Mouse (Mus musculus): ENCODE measurements around the gene Spata20. TPM values are rescaled to one million over a fixed set of nuclear protein-coding genes. Genes with fewer than 3 reads are reported as not detected.

The Spata20 gene
- polyA plus RNA-seq, 1 experiment from 2014 or later, result 0.08 TPM

DNA sequence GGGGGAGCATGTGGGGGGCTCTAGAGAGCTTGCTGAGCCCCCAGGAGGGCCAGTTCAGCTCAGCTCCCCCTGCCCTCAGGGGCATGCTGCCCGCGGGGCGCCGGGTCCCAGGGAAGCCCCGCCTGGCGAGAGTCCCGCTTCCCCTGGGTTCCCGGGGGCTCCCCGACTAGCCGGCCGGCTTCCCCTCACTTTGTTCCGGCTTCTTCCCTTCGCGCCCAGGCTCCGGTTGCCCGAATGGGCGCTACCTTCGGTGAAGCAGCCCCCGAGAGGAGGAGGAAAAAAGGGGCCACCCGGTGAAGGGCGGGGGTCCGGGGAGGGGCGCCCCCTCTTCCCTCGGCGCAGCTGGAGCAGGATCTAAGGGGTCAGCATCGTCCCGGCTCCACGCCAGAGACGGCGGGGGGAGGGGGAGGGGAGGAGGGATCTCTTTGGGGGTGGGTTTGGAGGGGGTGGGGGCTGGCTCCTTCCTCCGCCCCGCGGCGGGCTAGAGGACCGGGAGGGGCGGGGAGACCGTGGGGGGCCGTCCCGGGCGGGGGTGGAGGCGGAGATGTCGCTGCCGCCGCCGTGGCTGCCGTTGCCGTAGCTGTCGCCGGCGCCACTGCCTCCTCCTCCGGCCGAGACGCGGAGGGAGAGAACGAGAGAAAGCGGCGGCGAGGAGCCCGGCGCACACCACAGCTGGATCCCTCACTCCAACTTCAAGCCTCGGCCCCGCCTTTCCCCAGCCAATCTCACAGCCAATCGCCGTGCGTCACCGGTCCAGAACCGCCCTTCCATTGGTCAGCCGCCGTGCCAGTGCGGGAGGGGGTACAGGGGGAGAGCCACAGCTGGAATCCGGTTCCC is 12.1 kb downstream of the Spata20 start, which contains the start of gene Cacna1g:
Gene Cacna1g, minus strand, starts transcription at position 492 of the 837 bp plus-strand sequence.
- Histone ChIP-seq H3K9ac (ENCODE audit: low read length) (peak within 1 kb of the TSS; percentile 72), H3K36me3 (ENCODE audit: control insufficient read depth, insufficient read depth) (no peaks in the 10 kb centered on the region), H3K27ac (ENCODE audit: low read length) (peak within 1 kb of the TSS; percentile 49; the same call in 1 of the 2 replicates), H3K4me1 (ENCODE audit: control insufficient read depth, insufficient read depth, low read length) (peaks cover 27% of the 10 kb centered on the region), H3K4me2 (ENCODE audit: low read depth, low read length) (peak within 1 kb of the TSS; percentile 86), H3K27me3 (ENCODE audit: control insufficient read depth, insufficient read depth, low read length) (peaks cover 54% of the 10 kb centered on the region), H3K4me3 (ENCODE audit: low read length) (peak within 1 kb of the TSS; percentile 60), H3K9me3 (replicated peaks; ENCODE audit: control insufficient read depth, low read length) (no peaks in the 10 kb centered on the region)
- WGBS, result under 1% methylated on average over 43 of the region's 71 CpGs
- ATAC-seq (replicated peaks; ENCODE audit: extremely low read depth, insufficient read depth, low FRiP score), result peak; percentile 90

- no peaks in the 10 kb centered on the region for H3K9me3 ChIP-seq (replicated peaks; ENCODE audit: control insufficient read depth, low read length)
- H3K27me3 ChIP-seq (ENCODE audit: control insufficient read depth, insufficient read depth, low read length), result peaks cover 48% of the 10 kb centered on the region
- H3K27ac ChIP-seq (ENCODE audit: low read length), result no peak overlapping the region
- H3K4me3 ChIP-seq (ENCODE audit: low read length), result peak overlapping the region; percentile 60
- H3K4me2 ChIP-seq (ENCODE audit: low read depth, low read length), result peak overlapping the region; percentile 86
- 1% methylated on average over 51 of the region's 52 CpGs for WGBS
- ATAC-seq (replicated peaks; ENCODE audit: extremely low read depth, insufficient read depth, low FRiP score), result no peak
- peak overlapping the region; percentile 72 for H3K9ac ChIP-seq (ENCODE audit: low read length)
- peaks cover 32% of the 10 kb centered on the region for H3K4me1 ChIP-seq (ENCODE audit: control insufficient read depth, insufficient read depth, low read length)
- H3K36me3 ChIP-seq (ENCODE audit: control insufficient read depth, insufficient read depth), result no peaks in the 10 kb centered on the region
Measured at GRCm38 (mm10) chr11:94472916-94473706, 12.9 kb downstream of the Spata20 start.

DNA sequence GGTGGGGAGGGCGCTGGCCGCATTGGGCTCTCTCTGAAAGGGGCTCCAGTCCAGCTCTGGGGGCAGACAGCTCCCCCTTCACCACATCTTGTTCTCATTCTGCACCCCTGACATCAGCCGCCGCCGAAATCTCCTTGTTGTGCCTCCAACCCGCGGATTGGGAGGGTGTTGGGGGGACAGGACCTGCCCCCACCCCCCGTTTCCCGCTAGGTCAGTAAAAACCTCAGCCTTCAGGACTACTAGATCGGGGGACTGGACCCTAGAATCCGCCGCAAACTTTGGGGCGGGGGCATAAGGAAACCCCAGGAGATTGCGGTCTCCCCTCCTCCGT is 13.4 kb downstream of the Spata20 start:
- peaks cover 42% of the 10 kb centered on the region for H3K27me3 ChIP-seq (ENCODE audit: control insufficient read depth, insufficient read depth, low read length)
- H3K27ac ChIP-seq (ENCODE audit: low read length), result no peak overlapping the region
- ATAC-seq (replicated peaks; ENCODE audit: extremely low read depth, insufficient read depth, low FRiP score), result no peak
- peak overlapping the region; percentile 72 for H3K9ac ChIP-seq (ENCODE audit: low read length)
- no peaks in the 10 kb centered on the region for H3K9me3 ChIP-seq (replicated peaks; ENCODE audit: control insufficient read depth, low read length)
- H3K4me3 ChIP-seq (ENCODE audit: low read length), result peak overlapping the region; percentile 60
- no peaks in the 10 kb centered on the region for H3K36me3 ChIP-seq (ENCODE audit: control insufficient read depth, insufficient read depth)
- peak overlapping the region; percentile 86 for H3K4me2 ChIP-seq (ENCODE audit: low read depth, low read length)
- WGBS, result under 1% methylated on average over 15 of the region's 15 CpGs
- peaks cover 38% of the 10 kb centered on the region for H3K4me1 ChIP-seq (ENCODE audit: control insufficient read depth, insufficient read depth, low read length)

- H3K4me3 ChIP-seq (ENCODE audit: low read length), result peak overlapping the region; percentile 60
Measured at GRCm38 (mm10) chr11:94471740-94472584, 14.0 kb downstream of the Spata20 start.

DNA sequence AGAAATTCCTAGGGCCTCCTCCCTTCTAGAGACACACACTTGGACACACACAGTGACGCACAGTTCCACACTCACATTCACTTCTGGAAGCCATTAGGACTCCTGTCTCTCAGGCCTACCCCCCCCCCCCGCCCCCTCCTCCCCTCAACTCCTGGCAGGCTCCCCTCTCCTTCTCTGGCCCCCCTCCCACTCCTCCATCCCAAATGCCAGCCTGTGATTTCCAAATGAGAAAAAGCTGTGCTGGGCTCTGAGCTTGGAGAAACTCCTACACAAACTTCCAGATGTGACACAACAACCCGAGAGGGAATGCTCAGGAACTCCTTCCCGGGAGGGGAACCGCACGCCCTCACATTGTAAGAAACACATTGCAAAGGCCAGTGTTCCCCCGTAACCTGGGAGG is 15.6 kb downstream of the Spata20 start:
- WGBS, result 41% methylated on average over 6 of the region's 7 CpGs
- no peaks in the 10 kb centered on the region for H3K36me3 ChIP-seq (ENCODE audit: control insufficient read depth, insufficient read depth)
- no peaks in the 10 kb centered on the region for H3K9me3 ChIP-seq (replicated peaks; ENCODE audit: control insufficient read depth, low read length)
- H3K9ac ChIP-seq (ENCODE audit: low read length), result no peak overlapping the region
- H3K4me1 ChIP-seq (ENCODE audit: control insufficient read depth, insufficient read depth, low read length), result peaks cover 39% of the 10 kb centered on the region
- no peak overlapping the region for H3K4me3 ChIP-seq (ENCODE audit: low read length)
- ATAC-seq (replicated peaks; ENCODE audit: extremely low read depth, insufficient read depth, low FRiP score), result no peak
- H3K27me3 ChIP-seq (ENCODE audit: control insufficient read depth, insufficient read depth, low read length), result peaks cover 26% of the 10 kb centered on the region
- no peak overlapping the region for H3K27ac ChIP-seq (ENCODE audit: low read length)
- no peak overlapping the region for H3K4me2 ChIP-seq (ENCODE audit: low read depth, low read length)

More at GRCm38 (mm10) chr11:94471740-94472584, 14.0 kb downstream of the Spata20 start:
- peaks cover 42% of the 10 kb centered on the region for H3K4me1 ChIP-seq (ENCODE audit: control insufficient read depth, insufficient read depth, low read length)
- no peaks in the 10 kb centered on the region for H3K36me3 ChIP-seq (ENCODE audit: control insufficient read depth, insufficient read depth)
- peak overlapping the region; percentile 72 for H3K9ac ChIP-seq (ENCODE audit: low read length)
- H3K27ac ChIP-seq (ENCODE audit: low read length), result no peak overlapping the region
- H3K27me3 ChIP-seq (ENCODE audit: control insufficient read depth, insufficient read depth, low read length), result peaks cover 38% of the 10 kb centered on the region
- 6% methylated on average over 16 of the region's 17 CpGs for WGBS
- ATAC-seq (replicated peaks; ENCODE audit: extremely low read depth, insufficient read depth, low FRiP score), result no peak
- peak overlapping the region; percentile 86 for H3K4me2 ChIP-seq (ENCODE audit: low read depth, low read length)
- H3K9me3 ChIP-seq (replicated peaks; ENCODE audit: control insufficient read depth, low read length), result no peaks in the 10 kb centered on the region

DNA sequence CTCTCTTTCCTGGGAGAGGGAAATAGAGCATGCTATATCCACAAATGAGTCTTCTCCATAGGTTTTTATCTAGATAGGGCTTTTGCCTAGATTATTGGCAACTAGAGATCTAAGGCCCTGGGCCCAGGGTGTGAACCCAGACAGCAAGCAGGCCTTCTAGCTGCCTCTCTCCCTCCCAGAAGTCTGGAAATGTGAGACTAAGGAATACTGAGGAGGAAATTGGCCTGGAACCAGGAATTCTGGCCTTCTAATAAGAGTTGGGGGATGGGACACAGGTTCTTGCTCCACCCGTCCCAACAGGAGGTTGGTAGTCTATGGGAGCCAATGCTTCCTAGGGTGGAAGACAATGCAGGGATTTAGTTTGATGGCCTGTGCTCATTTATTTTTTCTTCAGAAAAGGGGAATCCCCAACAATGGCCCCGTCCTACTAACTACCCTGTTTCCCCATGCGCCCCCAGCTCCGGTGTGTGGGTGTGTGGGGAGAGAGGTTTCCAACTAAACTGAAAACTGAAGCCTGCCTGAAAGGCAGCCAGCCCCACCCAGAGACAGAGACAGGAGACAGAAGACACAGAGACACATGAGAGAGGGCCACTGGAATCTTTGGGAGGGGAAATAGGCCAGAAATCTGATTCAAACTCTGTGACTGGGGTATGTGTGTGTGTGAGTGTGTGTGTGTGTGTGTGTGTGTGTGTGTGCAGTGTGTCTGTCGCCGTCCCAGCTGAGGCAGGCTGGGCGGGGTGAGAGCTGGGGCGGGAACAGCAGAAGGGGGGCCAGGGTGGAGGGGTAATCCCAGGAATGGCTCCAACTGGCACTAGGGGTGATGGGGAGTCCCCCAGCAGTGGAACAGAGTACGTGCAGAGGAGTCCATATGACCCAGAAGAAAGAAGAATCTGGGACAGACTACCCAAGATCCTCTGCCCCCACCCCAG is 16.6 kb downstream of the Spata20 start:
- ATAC-seq (replicated peaks; ENCODE audit: extremely low read depth, insufficient read depth, low FRiP score), result no peak
- H3K4me3 ChIP-seq (ENCODE audit: low read length), result no peak overlapping the region
- no peak overlapping the region for H3K4me2 ChIP-seq (ENCODE audit: low read depth, low read length)
- H3K27ac ChIP-seq (ENCODE audit: low read length), result no peak overlapping the region
- peaks cover 16% of the 10 kb centered on the region for H3K27me3 ChIP-seq (ENCODE audit: control insufficient read depth, insufficient read depth, low read length)
- 43% methylated on average over 9 of the region's 9 CpGs for WGBS
- H3K4me1 ChIP-seq (ENCODE audit: control insufficient read depth, insufficient read depth, low read length), result peaks cover 41% of the 10 kb centered on the region
- H3K9me3 ChIP-seq (replicated peaks; ENCODE audit: control insufficient read depth, low read length), result no peaks in the 10 kb centered on the region
- no peaks in the 10 kb centered on the region for H3K36me3 ChIP-seq (ENCODE audit: control insufficient read depth, insufficient read depth)
- no peak overlapping the region for H3K9ac ChIP-seq (ENCODE audit: low read length)

DNA sequence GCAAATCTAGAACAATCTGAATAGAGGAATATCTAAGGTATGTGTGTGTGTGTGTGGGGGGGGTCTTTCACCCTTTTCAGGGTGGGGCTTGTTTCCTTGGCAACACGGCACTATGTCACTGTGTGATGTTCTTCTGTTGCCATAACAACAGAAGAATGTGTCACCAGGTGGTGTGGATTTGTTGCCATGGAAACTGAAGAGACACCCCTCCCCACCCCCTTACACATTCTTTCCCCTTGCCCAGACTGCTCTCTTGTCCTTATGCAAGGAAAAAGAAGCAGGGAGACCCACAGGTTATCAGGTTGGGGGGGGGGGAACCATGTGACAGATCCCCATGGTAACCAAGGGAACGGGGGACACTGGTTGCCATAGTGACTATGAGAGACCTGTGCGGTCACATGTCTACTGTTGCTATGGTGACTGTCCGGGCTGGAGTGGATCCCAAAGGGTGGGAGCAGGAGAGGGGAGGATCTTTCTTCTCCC is 17.4 kb downstream of the Spata20 start:
- Histone ChIP-seq H3K4me3 (ENCODE audit: low read length) (no peak overlapping the region), H3K36me3 (ENCODE audit: control insufficient read depth, insufficient read depth) (no peaks in the 10 kb centered on the region), H3K27ac (ENCODE audit: low read length) (no peak overlapping the region), H3K9ac (ENCODE audit: low read length) (no peak overlapping the region), H3K27me3 (ENCODE audit: control insufficient read depth, insufficient read depth, low read length) (peaks cover 14% of the 10 kb centered on the region), H3K9me3 (replicated peaks; ENCODE audit: control insufficient read depth, low read length) (no peaks in the 10 kb centered on the region), H3K4me2 (ENCODE audit: low read depth, low read length) (no peak overlapping the region), H3K4me1 (ENCODE audit: control insufficient read depth, insufficient read depth, low read length) (peaks cover 37% of the 10 kb centered on the region)
- ATAC-seq (replicated peaks; ENCODE audit: extremely low read depth, insufficient read depth, low FRiP score), result no peak
- WGBS, result 35% methylated on average over 4 of the region's 4 CpGs

- Histone ChIP-seq H3K4me3 (ENCODE audit: low read length) (no peak overlapping the region), H3K9ac (ENCODE audit: low read length) (no peak overlapping the region), H3K4me1 (ENCODE audit: control insufficient read depth, insufficient read depth, low read length) (peaks cover 22% of the 10 kb centered on the region), H3K27ac (ENCODE audit: low read length) (no peak overlapping the region), H3K4me2 (ENCODE audit: low read depth, low read length) (no peak overlapping the region), H3K9me3 (replicated peaks; ENCODE audit: control insufficient read depth, low read length) (no peaks in the 10 kb centered on the region), H3K27me3 (ENCODE audit: control insufficient read depth, insufficient read depth, low read length) (peaks cover 2% of the 10 kb centered on the region), H3K36me3 (ENCODE audit: control insufficient read depth, insufficient read depth) (no peaks in the 10 kb centered on the region)
- no peak for ATAC-seq (replicated peaks; ENCODE audit: extremely low read depth, insufficient read depth, low FRiP score)
- WGBS, result 84% methylated on average over 17 of the region's 17 CpGs
Measured at GRCm38 (mm10) chr11:94466333-94466855, 19.6 kb downstream of the Spata20 start.

All from heart, embryonic 16.5 days (tissue).